Mouse (Mus musculus): ENCODE results near the gene Rem1. TPM values are rescaled to one million over a fixed set of nuclear protein-coding genes. Genes with fewer than 3 reads are reported as not detected.
"Not testable (repeated sequence)": the region's sequence is repeated elsewhere in the genome, so short reads cannot be mapped to it uniquely, and the experiment has no call there.

Rem1 gene
- total RNA-seq, 2 experiments from 2014 or later, result 0.45 TPM; not detected in 1

GRCm38 (mm10) chr2:152625256-152625655 is 1.5 kb upstream of the Rem1 start:
- ATAC-seq (replicated peaks; ENCODE audit: poor library complexity, severe bottlenecking), result no peak

DNA sequence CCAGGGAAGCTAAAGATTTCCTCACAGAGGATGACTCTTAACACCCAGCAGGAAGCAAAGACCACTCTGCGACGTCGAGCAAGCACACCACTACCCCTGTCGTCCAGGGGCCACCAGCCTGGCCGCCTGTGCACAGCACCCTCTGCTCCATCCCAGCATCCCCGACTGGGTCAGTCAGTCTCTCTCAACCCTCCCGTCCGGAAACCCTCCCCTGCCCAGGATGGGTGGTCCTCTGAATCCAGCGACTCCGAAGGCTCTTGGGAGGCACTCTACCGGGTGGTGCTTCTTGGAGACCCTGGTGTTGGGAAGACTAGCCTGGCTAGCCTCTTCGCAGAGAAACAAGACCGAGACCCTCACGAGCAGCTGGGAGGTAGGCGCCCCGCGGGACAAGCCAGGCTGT is 1.3 kb downstream of the Rem1 start:
- no peak for ATAC-seq (replicated peaks; ENCODE audit: poor library complexity, severe bottlenecking)

DNA sequence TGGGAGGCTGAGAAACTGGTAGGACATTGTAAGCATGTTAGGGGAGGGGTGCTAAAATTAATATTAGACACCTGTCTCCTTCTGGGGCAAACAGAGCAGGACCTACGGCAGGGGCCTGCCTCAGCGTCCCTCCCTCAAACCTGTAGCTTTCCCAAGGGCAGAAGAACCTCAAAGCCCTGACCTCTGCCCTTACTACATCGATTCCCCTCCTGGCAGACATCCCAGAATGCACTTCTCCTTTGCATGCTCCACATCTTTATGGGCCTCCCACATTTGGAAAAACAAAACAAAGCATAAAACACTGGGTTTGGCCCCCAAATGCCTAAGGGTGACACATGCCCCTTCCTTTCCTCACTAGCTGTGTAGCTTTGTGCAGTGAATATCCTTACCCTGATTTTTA is 2.5 kb downstream of the Rem1 start:
- no peak for ATAC-seq (replicated peaks; ENCODE audit: poor library complexity, severe bottlenecking)

DNA sequence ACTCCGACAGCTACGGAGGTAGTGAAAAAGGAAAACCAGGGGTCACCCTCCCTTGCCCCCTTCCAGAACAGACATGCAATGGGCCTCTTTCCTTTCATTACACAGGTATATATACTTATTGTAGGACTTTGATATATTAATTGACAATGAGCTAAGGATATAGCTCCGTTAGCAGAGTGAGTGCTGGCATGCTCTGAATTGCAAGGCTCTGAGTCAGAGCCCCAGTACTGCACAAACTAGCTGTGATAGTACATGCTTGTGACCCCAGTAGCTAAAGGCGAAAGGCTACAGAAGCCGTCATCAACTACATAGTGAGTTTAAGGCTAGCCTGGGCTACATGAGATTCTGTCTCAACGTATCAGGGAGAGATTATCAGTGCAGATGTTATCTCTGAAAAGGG is 3.2 kb downstream of the Rem1 start:
- no peak for ATAC-seq (replicated peaks; ENCODE audit: poor library complexity, severe bottlenecking)

DNA sequence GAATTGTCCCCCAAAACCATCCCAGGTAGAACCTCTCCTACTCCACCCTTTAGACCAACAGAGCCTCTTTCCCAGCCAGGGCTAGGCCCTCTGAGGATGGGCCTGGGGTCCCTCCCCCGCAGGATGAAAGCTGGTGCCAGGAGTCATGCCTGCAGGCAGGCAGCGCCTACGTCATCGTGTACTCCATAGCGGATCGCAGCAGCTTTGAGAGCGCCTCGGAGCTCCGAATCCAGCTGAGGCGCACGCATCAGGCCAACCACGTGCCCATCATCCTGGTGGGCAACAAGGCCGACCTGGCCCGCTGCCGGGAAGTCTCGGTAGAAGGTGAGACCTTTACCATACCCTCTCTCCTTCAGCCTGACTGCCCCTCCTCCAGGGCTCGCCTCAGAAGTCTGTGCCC is 6.6 kb downstream of the Rem1 start:
- 0 out of 2 replicates have a peak, but pooled peaks have one; percentile 24 for ATAC-seq (replicated peaks; ENCODE audit: poor library complexity, severe bottlenecking)

DNA sequence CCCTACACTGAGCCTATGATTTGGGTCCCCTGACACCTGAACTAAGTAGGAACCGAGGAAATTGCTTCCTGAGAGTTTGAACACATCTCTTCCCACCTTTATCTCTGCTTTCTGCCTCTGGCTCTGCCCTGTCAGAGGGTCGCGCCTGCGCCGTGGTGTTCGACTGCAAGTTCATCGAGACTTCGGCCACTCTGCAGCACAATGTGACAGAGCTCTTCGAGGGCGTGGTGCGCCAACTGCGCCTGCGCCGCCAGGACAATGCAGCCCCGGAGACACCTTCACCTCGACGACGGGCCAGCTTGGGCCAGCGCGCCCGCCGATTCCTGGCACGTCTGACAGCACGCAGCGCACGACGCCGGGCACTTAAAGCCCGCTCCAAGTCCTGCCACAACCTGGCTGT is 7.6 kb downstream of the Rem1 start:
- no peak for ATAC-seq (replicated peaks; ENCODE audit: poor library complexity, severe bottlenecking)

DNA sequence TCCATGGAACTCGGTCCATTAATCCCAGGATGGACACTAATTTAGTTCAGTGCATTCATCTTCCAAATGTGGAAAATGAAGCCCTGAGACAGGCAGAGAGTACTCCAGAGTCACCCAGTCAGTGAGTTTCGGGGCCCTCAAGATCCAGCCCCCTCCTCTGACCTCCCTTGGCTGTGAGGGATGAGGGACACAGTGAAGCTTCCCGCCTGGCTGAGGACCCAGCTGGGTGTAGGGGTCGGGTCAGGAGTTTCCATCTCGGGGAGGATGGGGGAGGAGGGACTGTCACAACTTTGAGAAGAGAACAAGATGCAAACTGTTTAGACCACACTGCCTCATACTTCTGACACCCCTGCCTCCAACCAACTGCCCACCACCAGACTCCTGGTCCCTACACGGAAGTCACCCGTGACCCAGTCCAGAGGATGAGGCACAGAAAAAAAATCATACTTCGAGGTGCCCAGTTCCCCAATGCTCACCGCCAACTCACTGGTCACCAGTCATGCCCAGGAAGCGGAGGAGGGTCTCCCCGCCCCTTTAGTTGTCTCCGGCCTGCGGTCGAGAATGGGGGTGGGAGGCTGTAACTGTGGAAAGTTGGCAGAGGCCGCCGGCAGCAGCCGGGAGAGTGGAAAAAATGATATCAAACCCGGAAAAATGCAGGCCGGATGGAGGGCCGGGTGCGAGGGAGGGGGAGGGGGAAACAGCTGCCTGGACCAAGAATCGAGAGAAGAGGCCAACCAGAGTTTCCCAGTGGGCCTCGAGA is 9.7 kb downstream of the Rem1 start:
- peak; percentile 25; the same call in 1 of the 2 replicates for ATAC-seq (replicated peaks; ENCODE audit: poor library complexity, severe bottlenecking)

DNA sequence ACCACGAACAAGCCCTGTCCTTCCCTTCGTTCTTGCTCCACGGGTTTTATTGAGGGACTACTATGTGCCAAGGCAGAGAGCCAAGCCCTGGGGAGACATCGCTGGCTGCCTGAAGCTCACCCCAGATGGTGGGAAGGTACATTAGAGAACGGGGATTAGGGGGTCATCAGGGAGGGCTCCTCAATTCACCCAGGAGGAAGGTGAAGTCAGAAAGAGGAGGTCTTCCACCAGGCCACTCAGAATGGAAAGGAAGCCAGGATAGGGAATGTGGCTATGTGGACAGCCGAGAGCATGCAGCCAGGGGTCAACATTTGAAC is 10.2 kb downstream of the Rem1 start:
- ATAC-seq (replicated peaks; ENCODE audit: poor library complexity, severe bottlenecking), result no peak

DNA sequence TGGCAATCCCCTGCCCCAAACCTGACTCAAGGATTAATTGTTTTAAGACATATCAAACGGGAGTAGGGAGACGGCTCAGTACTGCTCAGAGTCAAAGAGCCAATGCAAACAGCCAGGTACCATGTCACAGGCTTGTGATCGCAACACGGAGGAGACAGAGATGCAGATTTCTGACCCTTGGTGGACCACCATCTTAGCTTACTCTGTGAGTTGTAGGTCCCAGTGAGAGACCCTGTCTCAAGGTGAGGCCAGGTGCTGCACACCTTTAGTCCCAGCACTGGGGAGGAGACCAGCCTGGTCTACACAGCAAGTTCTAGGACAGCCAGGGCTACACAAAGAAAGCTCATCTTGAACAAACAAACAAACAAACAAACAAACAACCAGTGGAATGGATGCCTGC is 10.6 kb downstream of the Rem1 start:
- no peak for ATAC-seq (replicated peaks; ENCODE audit: poor library complexity, severe bottlenecking)

DNA sequence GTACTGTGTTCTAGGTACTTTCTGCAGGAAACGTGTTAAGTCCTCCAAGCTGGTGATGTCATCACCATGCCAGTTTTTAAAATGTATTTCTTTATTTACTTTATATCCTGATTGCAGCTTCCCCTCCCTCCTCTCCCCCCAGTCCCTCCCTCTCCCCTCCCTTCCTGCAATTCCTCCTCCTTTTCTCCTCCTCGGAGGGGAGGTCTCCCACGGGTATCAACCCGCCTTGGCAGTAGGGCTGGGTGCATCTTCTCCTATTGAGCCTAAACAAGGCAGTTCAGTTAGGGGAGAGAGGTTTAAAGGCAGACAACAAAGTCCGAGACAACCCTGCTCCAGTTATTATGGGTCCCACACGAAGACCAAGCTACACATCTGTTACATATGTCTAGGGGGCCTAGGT is 12.1 kb downstream of the Rem1 start:
- ATAC-seq (replicated peaks; ENCODE audit: poor library complexity, severe bottlenecking), result no peak

- no peak for ATAC-seq (replicated peaks; ENCODE audit: poor library complexity, severe bottlenecking)
Measured at GRCm38 (mm10) chr2:152639406-152640113, 12.8 kb downstream of the Rem1 start.

- peak; percentile 73 for ATAC-seq (replicated peaks; ENCODE audit: poor library complexity, severe bottlenecking)
Measured at GRCm38 (mm10) chr2:152652901-152653620, 26.3 kb downstream of the Rem1 start.

DNA sequence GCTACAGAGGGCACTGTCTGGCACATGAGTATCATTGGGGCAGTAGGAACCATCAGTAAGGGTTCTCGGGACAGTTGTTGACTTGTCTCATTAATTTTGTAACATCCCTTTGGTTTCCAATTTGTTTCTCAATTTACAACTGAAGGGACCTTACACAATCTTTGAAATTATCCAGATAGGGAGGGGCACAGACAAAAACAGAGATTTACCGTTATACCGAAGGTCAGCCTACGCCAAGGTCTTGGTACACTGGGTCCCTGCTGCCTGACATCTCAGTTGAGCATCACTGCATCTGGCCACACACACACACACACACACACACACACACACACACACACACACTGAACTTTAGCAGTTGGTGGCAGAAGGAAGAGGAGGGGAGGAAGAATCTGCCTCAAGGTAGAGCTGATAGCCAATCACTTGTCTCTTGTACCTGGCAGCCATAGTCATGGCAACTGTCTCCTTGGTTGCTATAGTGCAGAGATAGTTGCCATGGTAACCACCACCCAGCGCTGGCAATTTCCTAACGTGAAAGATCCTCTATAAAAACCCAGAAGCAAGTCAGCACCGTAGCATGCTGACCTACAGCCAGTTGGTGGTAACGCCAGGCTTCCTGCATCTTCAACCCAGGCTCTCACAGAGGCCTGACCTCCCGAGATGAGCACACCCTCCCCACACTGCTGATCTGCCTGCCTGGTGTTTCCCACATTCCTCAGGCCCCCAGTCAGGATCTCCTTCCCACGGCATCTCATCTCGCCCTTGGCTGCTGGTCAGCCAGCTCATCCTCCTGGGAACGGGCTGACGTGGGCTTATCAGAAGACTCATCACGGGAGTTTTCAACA is 27.3 kb downstream of the Rem1 start:
- peak; percentile 63 for ATAC-seq (replicated peaks; ENCODE audit: poor library complexity, severe bottlenecking)

DNA sequence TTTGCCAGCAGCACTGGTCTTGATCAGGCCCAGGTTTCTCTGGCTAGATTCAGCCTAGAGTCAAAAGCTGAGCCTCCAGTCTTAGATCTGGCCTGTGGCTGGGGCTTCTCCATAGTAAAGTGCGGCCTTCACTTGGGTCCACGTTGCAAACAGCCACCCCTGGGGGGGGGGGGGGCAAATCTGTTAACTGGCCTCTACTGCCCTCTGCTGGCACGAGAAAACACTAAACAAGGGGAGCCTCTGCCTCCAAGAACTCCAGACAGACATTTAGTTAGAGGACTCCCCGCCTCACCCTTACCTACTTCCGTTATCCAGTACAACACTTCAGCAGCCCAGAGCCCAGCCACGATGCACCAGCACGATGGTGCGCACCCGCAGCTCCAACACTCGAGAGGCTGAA is 30.6 kb downstream of the Rem1 start:
- ATAC-seq (replicated peaks; ENCODE audit: poor library complexity, severe bottlenecking), result 0 out of 2 replicates have a peak, but pooled peaks have one; percentile 15

- ATAC-seq (replicated peaks; ENCODE audit: poor library complexity, severe bottlenecking), result peak; percentile 69
Measured at GRCm38 (mm10) chr2:152661163-152661562, 34.4 kb downstream of the Rem1 start.

GRCm38 (mm10) chr2:152666191-152666590 is 39.4 kb downstream of the Rem1 start:
- ATAC-seq (replicated peaks; ENCODE audit: poor library complexity, severe bottlenecking), result not testable (repeated sequence)

GRCm38 (mm10) chr2:152669256-152669638 is 42.5 kb downstream of the Rem1 start, which contains the start of gene H13:
TSS of gene H13 (plus strand) at chr2:152669461.
- peak; percentile 89 for ATAC-seq (replicated peaks; ENCODE audit: poor library complexity, severe bottlenecking)

DNA sequence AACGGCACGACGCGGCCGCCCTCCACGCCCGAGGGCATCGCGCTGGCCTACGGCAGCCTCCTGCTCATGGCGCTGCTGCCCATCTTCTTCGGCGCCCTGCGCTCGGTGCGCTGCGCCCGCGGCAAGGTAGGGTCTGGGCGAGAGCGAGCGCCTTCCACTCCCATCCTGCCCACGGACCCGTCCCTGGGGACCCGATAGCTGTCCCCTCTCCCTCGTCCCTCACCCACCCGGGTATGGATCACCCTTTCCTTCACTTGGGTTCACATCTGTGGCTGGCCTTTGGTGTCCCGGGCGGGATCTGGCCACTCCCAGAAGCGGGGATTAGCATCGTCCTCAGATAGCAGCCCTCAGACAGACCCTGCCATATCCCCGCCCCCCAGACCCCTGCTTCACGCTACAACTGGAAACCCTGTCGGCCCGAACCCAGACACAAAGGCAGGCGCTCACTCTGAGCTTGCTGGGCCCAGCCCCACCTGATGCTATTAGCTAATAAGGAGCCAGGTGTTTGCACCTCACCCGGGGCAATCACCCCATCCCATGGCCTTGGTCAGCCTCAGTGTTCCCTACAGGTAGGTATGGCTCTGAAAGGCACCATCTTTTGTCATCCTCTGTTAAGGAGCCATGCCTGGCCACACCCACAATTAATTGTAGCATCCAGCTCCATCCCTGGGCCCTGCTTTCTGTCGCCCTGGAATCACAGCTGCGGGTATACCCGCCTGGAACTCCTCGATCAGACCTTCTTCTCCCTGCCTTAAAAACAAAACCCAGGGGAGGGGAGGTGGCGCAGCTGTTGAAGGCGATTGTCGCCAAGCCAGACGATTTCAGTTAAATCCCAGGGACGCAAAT is 43.1 kb downstream of the Rem1 start:
- peak; percentile 2; the same call in 1 of the 2 replicates for ATAC-seq (replicated peaks; ENCODE audit: poor library complexity, severe bottlenecking)

DNA sequence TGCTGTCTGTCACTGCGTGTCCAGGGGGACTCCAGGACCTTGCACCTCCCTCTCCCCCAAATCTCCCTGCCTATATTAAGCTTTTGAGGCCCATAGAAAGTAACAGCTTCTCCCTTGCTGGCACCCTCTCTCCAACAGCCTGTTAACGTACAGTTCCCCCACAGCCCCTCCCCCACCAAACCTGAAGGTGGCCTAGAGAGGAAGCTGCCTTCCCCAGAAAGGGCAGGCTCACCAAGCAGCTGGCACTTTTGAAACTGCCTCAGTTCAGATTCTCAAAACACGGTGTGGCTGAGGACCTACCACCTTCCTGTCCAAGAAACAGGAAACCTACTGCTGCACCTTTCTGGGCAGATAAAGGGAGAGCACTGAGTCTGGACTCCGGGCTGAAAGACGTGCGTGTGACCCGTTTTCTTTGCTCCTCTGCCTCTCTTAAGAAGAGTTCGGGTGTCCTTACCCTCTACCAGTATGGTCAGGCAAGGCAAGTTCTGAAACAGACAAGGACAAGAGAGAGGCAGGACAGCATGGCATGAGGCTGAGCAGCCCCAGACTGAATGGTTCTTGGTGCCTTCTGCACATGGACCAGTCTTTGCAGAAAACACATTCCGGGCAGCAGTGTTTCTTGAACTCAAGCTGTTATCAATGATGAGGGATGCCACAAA is 44.4 kb downstream of the Rem1 start:
- ATAC-seq (replicated peaks; ENCODE audit: poor library complexity, severe bottlenecking), result peak; percentile 44
